Mouse (Mus musculus): ENCODE results near the gene Armc7.

Armc7 gene

GRCm38 (mm10) chr11:115475025-115475757, at the start of gene Armc7:
Gene Armc7 (plus strand): TSS chr11:115475667.
- peak; percentile 88 to 93 for DNase-seq (ENCODE audit: low spot score in 2 of 2)

- no peak for DNase-seq (ENCODE audit: low spot score in 2 of 2)
These were observed 49.8 kb upstream of the Armc7 start for GRCm38 (mm10) chr11:115425671-115426070.

- peak in 1 of 2 experiments; percentile 70 for DNase-seq (ENCODE audit: low spot score in 2 of 2)
These were observed 47.8 kb upstream of the Armc7 start for GRCm38 (mm10) chr11:115427482-115428331.

GRCm38 (mm10) chr11:115429307-115429706, 46.2 kb upstream of the Armc7 start:
- DNase-seq (ENCODE audit: low spot score in 2 of 2): no peak

GRCm38 (mm10) chr11:115430561-115430960, 44.9 kb upstream of the Armc7 start:
- DNase-seq (ENCODE audit: low spot score in 2 of 2): no peak

GRCm38 (mm10) chr11:115432814-115433213, 42.7 kb upstream of the Armc7 start:
- DNase-seq (ENCODE audit: low spot score in 2 of 2): no peak

GRCm38 (mm10) chr11:115433342-115433741, 42.1 kb upstream of the Armc7 start:
- DNase-seq (ENCODE audit: low spot score in 2 of 2): no peak

- DNase-seq (ENCODE audit: low spot score in 2 of 2): no peak
These were observed 39.7 kb upstream of the Armc7 start for GRCm38 (mm10) chr11:115435596-115436337.

GRCm38 (mm10) chr11:115437571-115438122, 37.8 kb upstream of the Armc7 start:
- DNase-seq (ENCODE audit: low spot score in 2 of 2): no peak

GRCm38 (mm10) chr11:115439326-115439725, 36.1 kb upstream of the Armc7 start:
- DNase-seq (ENCODE audit: low spot score in 2 of 2): no peak

- DNase-seq (ENCODE audit: low spot score in 2 of 2): no peak
These were observed 35.4 kb upstream of the Armc7 start, which contains the start of gene Trim80 for GRCm38 (mm10) chr11:115439906-115440595. Gene Trim80 (plus strand): TSS chr11:115440545.

- DNase-seq (ENCODE audit: low spot score in 2 of 2): no peak
These were observed 34.0 kb upstream of the Armc7 start for GRCm38 (mm10) chr11:115441417-115441816.

GRCm38 (mm10) chr11:115446906-115447305, 28.6 kb upstream of the Armc7 start:
- no peak for DNase-seq (ENCODE audit: low spot score in 2 of 2)

GRCm38 (mm10) chr11:115447321-115447885, 28.1 kb upstream of the Armc7 start:
- DNase-seq (ENCODE audit: low spot score in 2 of 2): no peak

- DNase-seq (ENCODE audit: low spot score in 2 of 2): no peak
These were observed 27.4 kb upstream of the Armc7 start for GRCm38 (mm10) chr11:115448075-115448474.

GRCm38 (mm10) chr11:115448998-115449397, 26.5 kb upstream of the Armc7 start:
- DNase-seq (ENCODE audit: low spot score in 2 of 2): no peak

- DNase-seq (ENCODE audit: low spot score in 2 of 2): no peak
These were observed 25.3 kb upstream of the Armc7 start for GRCm38 (mm10) chr11:115450176-115450575.

GRCm38 (mm10) chr11:115451781-115452241, 23.7 kb upstream of the Armc7 start:
- DNase-seq (ENCODE audit: low spot score in 2 of 2): peak in 1 of 2 experiments; percentile 36

GRCm38 (mm10) chr11:115452281-115452860, 23.1 kb upstream of the Armc7 start:
- DNase-seq (ENCODE audit: low spot score in 2 of 2): no peak

- DNase-seq (ENCODE audit: low spot score in 2 of 2): no peak
These were observed 22.2 kb upstream of the Armc7 start for GRCm38 (mm10) chr11:115453306-115453705.

Measured in spleen, postnatal 10 days (tissue).